Mouse (Mus musculus): ENCODE results near the gene Wasl. TPM values are rescaled to one million over a fixed set of nuclear protein-coding genes. Genes with fewer than 3 reads are reported as not detected.

Gene Wasl
- polyA plus RNA-seq, 1 experiment from 2014 or later = 48.4 TPM

DNA sequence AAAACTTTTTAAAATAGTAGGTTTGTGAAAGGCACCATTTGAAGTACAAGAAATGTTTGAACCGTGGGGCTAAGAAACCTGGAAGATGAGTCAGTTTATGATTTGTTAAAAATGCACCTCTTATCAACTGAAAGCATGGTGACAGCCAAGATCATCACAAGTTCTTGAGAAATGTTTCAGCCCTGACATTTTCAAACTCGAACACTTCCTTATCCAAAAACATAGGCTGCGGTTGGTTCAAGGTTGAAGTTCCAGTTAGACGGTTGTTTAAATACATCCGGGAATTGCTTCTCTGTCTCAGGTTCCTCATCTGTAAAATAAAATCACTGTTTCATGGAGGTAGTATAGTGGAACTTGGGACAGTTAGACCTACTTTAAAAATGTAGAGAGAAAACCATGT lies 1.4 kb upstream of the Wasl start:
- H3K36me3 ChIP-seq (replicated peaks; ENCODE audit: control insufficient read depth, insufficient read depth) = no peaks in the 10 kb centered on the region

DNA sequence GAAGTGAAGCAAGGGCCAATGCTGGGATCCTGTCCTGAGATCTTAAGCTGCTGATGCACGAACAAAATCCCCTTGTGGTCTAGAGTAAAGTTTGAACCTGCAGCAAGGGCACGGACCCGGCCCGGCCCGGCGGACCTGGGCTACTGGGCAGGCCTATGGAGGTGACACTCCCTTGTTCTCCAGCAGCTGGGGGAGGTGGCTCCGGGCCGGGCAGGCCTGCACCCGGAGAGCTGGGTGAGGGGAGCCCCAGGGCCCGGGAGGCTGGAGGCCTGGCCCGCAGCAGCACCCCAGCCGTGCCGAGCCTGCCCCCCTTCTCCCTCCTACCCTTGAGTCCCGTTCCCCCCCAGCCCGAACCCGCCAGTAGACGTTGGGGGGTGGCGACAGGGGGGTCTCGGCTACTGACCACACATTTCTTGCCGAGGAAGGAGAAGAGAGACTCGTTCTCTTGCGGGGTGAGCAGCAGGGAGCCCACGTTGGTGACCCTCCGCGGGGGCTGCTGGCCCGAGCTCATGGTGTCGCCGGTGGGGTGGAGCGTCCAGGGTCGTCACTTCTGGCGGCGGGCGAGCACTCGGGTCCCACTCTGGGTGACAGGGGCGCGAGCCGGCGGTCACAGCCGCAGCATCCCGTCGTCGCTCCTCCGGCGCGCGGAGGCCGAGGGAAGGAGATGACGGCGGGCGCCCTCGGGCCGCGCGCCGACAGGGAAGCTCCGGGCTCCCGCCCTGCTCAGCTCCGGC lies 509 bp downstream of the Wasl start:
- H3K9ac ChIP-seq = peak overlapping the region; percentile 94
- ATAC-seq (ENCODE audit: low FRiP score) = peak; percentile 49
- no peaks in the 10 kb centered on the region for H3K9me3 ChIP-seq (ENCODE audit: control insufficient read depth, low read length)
- H3K4me2 ChIP-seq (replicated peaks) = peak overlapping the region; percentile 95
- peak overlapping the region; percentile 96 for H3K4me3 ChIP-seq (replicated peaks; ENCODE audit: low read length)
- H3K27ac ChIP-seq = peak overlapping the region; percentile 95
- DNase-seq (ENCODE audit: low spot score) = peak; percentile 26
- H3K36me3 ChIP-seq (replicated peaks; ENCODE audit: control insufficient read depth, insufficient read depth) = no peaks in the 10 kb centered on the region
- H3K27me3 ChIP-seq (ENCODE audit: control insufficient read depth, insufficient read depth, low read length) = no peaks in the 10 kb centered on the region
- WGBS = 0% methylated on average over 56 of the region's 58 CpGs
- peaks cover 21% of the 10 kb centered on the region for H3K4me1 ChIP-seq (replicated peaks; ENCODE audit: control insufficient read depth, insufficient read depth, low read length)

More for the DNA sequence above, 1.4 kb upstream of the Wasl start:
- 91% methylated on average over 5 of the region's 5 CpGs for WGBS
- peak overlapping the region; percentile 55; the same call in 1 of the 2 replicates for H3K4me2 ChIP-seq (replicated peaks)
- H3K9ac ChIP-seq = no peak overlapping the region
- H3K4me3 ChIP-seq (replicated peaks; ENCODE audit: low read length) = no peak overlapping the region
- ATAC-seq (ENCODE audit: low FRiP score) (no peak), DNase-seq (ENCODE audit: low spot score) (no peak)
- no peak overlapping the region for H3K27ac ChIP-seq
- H3K4me1 ChIP-seq (replicated peaks; ENCODE audit: control insufficient read depth, insufficient read depth, low read length) = peaks cover 21% of the 10 kb centered on the region
- no peaks in the 10 kb centered on the region for H3K27me3 ChIP-seq (ENCODE audit: control insufficient read depth, insufficient read depth, low read length)
- no peaks in the 10 kb centered on the region for H3K9me3 ChIP-seq (ENCODE audit: control insufficient read depth, low read length)

DNA sequence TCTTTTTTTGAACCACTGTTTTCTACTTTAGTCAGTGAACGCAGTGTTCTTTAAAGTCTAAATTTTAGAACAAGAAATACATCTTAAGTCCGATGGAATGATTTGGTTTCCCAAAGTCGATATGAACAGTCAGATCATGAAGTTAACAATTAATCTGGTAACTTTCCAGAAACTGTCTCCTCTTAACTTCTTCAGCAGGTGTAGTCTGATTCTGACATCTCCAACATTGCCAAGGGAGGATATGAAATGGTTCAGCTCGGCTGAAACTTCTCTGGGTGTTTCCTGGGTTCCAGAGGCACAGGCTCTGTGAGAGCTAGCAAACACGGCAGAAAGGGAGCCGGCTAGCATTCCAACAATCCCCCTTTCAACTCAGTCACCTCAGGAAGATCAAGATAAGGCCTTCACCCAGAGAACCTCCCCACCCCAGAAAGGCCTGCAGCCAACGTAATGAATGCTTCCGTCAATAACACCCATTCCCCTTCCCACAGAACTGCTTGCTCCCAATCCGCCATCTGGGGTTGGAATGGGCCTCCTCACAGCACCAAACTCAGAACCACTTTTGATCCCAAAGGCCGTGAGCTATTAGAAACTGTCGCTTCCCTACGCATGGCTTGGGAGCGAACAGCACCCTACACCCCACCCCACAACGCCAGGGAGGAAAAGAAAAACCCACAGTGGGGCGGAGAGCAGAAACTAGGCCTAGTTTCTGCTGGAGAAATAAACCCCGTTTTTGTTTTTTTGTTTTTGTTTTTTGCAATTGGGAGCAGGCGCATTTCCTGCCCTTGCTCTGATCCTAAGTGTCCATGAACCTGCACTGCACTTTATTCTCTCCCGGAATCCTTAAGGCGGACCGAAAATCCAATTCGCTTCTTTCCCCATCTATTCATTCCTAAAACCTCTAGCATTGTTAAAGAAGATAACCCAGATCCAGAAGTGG lies 1.3 kb downstream of the Wasl start:
- WGBS = 10% methylated on average over 21 of the region's 21 CpGs
- H3K27me3 ChIP-seq (ENCODE audit: control insufficient read depth, insufficient read depth, low read length) = no peaks in the 10 kb centered on the region
- ATAC-seq (ENCODE audit: low FRiP score) (no peak), DNase-seq (ENCODE audit: low spot score) (peak; percentile 27)
- H3K4me2 ChIP-seq (replicated peaks) = peak overlapping the region; percentile 95
- H3K9ac ChIP-seq = peak overlapping the region; percentile 94
- H3K27ac ChIP-seq = peak overlapping the region; percentile 95
- H3K4me3 ChIP-seq (replicated peaks; ENCODE audit: low read length) = peak overlapping the region; percentile 96
- no peaks in the 10 kb centered on the region for H3K36me3 ChIP-seq (replicated peaks; ENCODE audit: control insufficient read depth, insufficient read depth)
- H3K4me1 ChIP-seq (replicated peaks; ENCODE audit: control insufficient read depth, insufficient read depth, low read length) = peaks cover 21% of the 10 kb centered on the region
- H3K9me3 ChIP-seq (ENCODE audit: control insufficient read depth, low read length) = no peaks in the 10 kb centered on the region

DNA sequence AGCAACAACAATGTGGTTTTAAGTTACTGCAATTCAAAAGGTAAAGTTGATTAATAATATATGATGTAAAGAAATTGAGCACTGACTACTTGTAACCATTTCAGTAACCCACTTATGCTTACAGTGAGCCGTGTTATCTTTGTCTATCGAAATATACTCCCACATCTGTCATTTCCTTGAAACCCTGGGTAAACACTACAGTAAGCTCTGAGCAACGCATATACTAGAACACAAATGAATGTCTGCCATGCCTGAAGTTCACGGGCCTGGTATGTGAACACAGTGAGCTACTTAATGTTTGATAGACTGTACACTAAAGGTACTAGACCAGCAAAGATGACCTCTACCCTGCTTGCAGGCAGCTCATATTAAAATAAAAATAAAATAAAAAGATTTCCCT lies 2.3 kb downstream of the Wasl start:
- H3K9ac ChIP-seq = peak overlapping the region; percentile 94; the same call in 1 of the 2 replicates
- H3K4me1 ChIP-seq (replicated peaks; ENCODE audit: control insufficient read depth, insufficient read depth, low read length) = peaks cover 21% of the 10 kb centered on the region
- no peaks in the 10 kb centered on the region for H3K36me3 ChIP-seq (replicated peaks; ENCODE audit: control insufficient read depth, insufficient read depth)
- ATAC-seq (ENCODE audit: low FRiP score) (no peak), DNase-seq (ENCODE audit: low spot score) (no peak)
- H3K27me3 ChIP-seq (ENCODE audit: control insufficient read depth, insufficient read depth, low read length) = no peaks in the 10 kb centered on the region
- 75% methylated on average over 4 of the region's 4 CpGs for WGBS
- peak overlapping the region; percentile 95 for H3K4me2 ChIP-seq (replicated peaks)
- H3K4me3 ChIP-seq (replicated peaks; ENCODE audit: low read length) = 0 out of 2 replicates have a peak overlapping the region, but pooled peaks have one; percentile 96
- no peak overlapping the region for H3K27ac ChIP-seq
- H3K9me3 ChIP-seq (ENCODE audit: control insufficient read depth, low read length) = no peaks in the 10 kb centered on the region

DNA sequence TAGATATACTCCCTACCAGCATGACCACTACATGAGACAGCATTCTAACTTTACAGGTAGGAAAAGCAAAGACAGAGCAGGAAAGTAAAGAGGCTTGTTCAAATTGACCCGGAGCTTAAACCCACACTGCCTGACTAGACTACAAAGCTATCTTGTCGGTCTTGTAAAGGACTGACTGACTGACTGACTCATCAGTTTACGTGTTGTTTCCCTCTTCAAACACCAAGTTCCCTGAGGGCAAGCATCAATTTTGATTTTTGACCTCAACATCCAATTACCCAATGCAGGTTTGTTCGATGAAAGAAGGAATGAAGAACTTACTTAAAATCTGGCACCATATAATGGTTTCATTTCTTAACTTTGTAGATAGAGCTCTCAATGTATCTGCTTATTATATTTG lies 2.9 kb downstream of the Wasl start:
- peaks cover 21% of the 10 kb centered on the region for H3K4me1 ChIP-seq (replicated peaks; ENCODE audit: control insufficient read depth, insufficient read depth, low read length)
- no peak overlapping the region; the same call in 1 of the 2 replicates for H3K4me2 ChIP-seq (replicated peaks)
- no peaks in the 10 kb centered on the region for H3K9me3 ChIP-seq (ENCODE audit: control insufficient read depth, low read length)
- H3K27me3 ChIP-seq (ENCODE audit: control insufficient read depth, insufficient read depth, low read length) = no peaks in the 10 kb centered on the region
- H3K4me3 ChIP-seq (replicated peaks; ENCODE audit: low read length) = no peak overlapping the region
- no peaks in the 10 kb centered on the region for H3K36me3 ChIP-seq (replicated peaks; ENCODE audit: control insufficient read depth, insufficient read depth)
- ATAC-seq (ENCODE audit: low FRiP score) = no peak
- H3K27ac ChIP-seq = no peak overlapping the region
- 80% methylated on average over 4 of the region's 4 CpGs for WGBS
- H3K9ac ChIP-seq = no peak overlapping the region
- no peak for DNase-seq (ENCODE audit: low spot score)

DNA sequence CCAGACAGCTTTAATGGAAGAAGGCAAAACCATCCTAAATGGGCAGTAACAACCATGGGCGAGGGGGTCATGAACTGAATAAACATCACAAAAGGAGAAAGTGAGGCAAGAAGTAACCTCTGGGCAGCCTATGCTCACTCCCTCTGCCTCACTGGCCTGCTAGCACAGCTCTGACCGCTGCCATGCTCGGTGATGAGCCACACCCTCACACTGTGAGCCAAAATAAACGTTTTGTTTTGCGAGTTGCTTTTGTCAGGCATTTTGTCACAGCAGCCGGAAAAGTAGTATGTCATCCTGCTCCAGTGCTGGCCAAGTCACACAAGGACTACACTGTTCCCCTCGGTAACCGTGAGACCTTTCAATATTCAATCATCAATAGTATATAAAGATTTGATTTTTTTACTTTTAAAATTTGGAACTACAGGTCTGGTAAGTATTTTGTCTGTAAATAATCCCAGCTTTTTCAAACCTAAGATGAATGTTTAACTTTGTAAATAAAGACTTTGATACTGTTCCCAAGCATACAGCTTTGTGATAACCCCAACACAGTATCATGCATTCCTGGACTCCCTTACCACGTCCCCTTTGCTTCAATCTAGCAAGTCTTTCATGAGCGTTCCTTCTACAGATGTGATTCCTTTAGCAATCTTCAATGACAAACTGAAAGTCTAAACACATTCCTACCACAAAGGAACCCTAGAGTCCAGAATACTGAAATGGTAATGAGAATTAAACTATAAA lies 7.0 kb downstream of the Wasl start:
- Histone ChIP-seq H3K4me3 (replicated peaks; ENCODE audit: low read length) (no peak overlapping the region), H3K4me1 (replicated peaks; ENCODE audit: control insufficient read depth, insufficient read depth, low read length) (peaks cover 13% of the 10 kb centered on the region), H3K4me2 (replicated peaks) (no peak overlapping the region), H3K27me3 (ENCODE audit: control insufficient read depth, insufficient read depth, low read length) (no peaks in the 10 kb centered on the region), H3K9me3 (ENCODE audit: control insufficient read depth, low read length) (no peaks in the 10 kb centered on the region), H3K36me3 (replicated peaks; ENCODE audit: control insufficient read depth, insufficient read depth) (no peaks in the 10 kb centered on the region; the same call in 1 of the 2 replicates), H3K9ac (no peak overlapping the region), H3K27ac (no peak overlapping the region)
- no peak for ATAC-seq (ENCODE audit: low FRiP score)
- no peak for DNase-seq (ENCODE audit: low spot score)
- 49% methylated on average over 10 of the region's 10 CpGs for WGBS

DNA sequence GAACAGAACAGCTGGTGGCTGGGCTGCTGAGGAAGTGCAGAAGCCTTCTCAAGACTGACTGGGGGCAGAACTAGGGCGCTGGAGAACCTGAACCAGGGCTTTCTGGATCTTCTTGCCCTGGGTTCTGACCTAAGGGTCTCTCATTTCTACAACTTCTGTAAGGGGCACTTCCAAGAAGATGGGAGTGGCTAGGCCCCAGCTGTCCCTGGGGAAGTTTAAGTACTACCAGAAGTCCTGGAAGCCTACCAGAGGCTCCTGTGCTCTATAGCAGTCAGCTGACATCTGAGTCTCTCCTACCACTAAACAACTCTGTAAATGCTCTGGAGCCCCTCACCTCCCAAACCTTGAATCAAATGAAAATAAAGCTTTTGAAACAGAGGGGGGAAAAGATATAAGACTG lies 8.7 kb downstream of the Wasl start:
- no peak for ATAC-seq (ENCODE audit: low FRiP score)
- 81% methylated on average over 1 of the region's 1 CpGs for WGBS
- H3K9ac ChIP-seq = no peak overlapping the region
- H3K27ac ChIP-seq = no peak overlapping the region
- H3K4me2 ChIP-seq (replicated peaks) = no peak overlapping the region
- no peak for DNase-seq (ENCODE audit: low spot score)
- no peak overlapping the region for H3K4me3 ChIP-seq (replicated peaks; ENCODE audit: low read length)
- H3K36me3 ChIP-seq (replicated peaks; ENCODE audit: control insufficient read depth, insufficient read depth) = no peaks in the 10 kb centered on the region; the same call in 1 of the 2 replicates
- H3K9me3 ChIP-seq (ENCODE audit: control insufficient read depth, low read length) = no peaks in the 10 kb centered on the region
- H3K4me1 ChIP-seq (replicated peaks; ENCODE audit: control insufficient read depth, insufficient read depth, low read length) = no peaks in the 10 kb centered on the region; the same call in 1 of the 2 replicates
- no peaks in the 10 kb centered on the region for H3K27me3 ChIP-seq (ENCODE audit: control insufficient read depth, insufficient read depth, low read length)

DNA sequence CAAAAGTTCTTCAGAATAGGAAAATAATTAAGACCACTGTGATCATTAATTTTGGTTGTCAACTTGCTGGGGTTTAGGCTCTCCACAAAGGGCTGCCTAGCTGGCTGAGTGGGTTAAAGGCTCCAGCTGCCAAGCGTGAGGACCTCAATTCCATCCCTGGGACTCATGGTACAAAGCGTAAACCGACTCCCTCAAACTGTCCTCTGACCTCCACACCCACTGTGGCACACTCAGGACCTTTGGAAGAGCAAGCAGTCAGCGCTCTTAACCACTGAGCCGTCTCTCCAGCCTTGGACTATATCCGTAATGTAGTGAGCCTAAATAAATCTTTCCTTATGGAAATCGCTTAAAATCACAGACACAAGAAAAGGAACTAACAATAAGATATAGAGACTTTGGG lies 13.3 kb downstream of the Wasl start:
- Histone ChIP-seq H3K9ac (no peak overlapping the region), H3K4me1 (replicated peaks; ENCODE audit: control insufficient read depth, insufficient read depth, low read length) (0 out of 2 replicates have a peak, but pooled peaks cover 7% of the 10 kb centered on the region), H3K4me2 (replicated peaks) (no peak overlapping the region), H3K4me3 (replicated peaks; ENCODE audit: low read length) (no peak overlapping the region), H3K9me3 (ENCODE audit: control insufficient read depth, low read length) (no peaks in the 10 kb centered on the region), H3K27ac (no peak overlapping the region), H3K27me3 (ENCODE audit: control insufficient read depth, insufficient read depth, low read length) (no peaks in the 10 kb centered on the region), H3K36me3 (replicated peaks; ENCODE audit: control insufficient read depth, insufficient read depth) (no peaks in the 10 kb centered on the region; the same call in 1 of the 2 replicates)
- DNase-seq (ENCODE audit: low spot score) (no peak), ATAC-seq (ENCODE audit: low FRiP score) (no peak)
- 64% methylated on average over 7 of the region's 7 CpGs for WGBS
